Mouse (Mus musculus): ENCODE results near the gene Car10. TPM values are rescaled to one million over a fixed set of nuclear protein-coding genes. Genes with fewer than 3 reads are reported as not detected.

The Car10 gene
- polyA plus RNA-seq, 1 experiment from 2014 or later, result 12.5 TPM

- H3K9ac ChIP-seq, result no peak overlapping the region
- H3K27me3 ChIP-seq (replicated peaks), result no peaks in the 10 kb centered on the region
- H3K27ac ChIP-seq, result no peak overlapping the region
- H3K4me1 ChIP-seq, result no peaks in the 10 kb centered on the region
- ATAC-seq (ENCODE audit: low FRiP score, low read depth), result peak; percentile 50
- WGBS, result 46% methylated on average over 10 of the region's 10 CpGs
- no peak overlapping the region for H3K4me2 ChIP-seq (replicated peaks)
- H3K36me3 ChIP-seq, result no peaks in the 10 kb centered on the region
- no peak overlapping the region for H3K4me3 ChIP-seq
- no peaks in the 10 kb centered on the region for H3K9me3 ChIP-seq
Observed at GRCm38 (mm10) chr11:93471573-93472179, 373.8 kb downstream of the Car10 start.

GRCm38 (mm10) chr11:93484661-93485060 is 386.8 kb downstream of the Car10 start:
- H3K9me3 ChIP-seq, result no peaks in the 10 kb centered on the region
- no peaks in the 10 kb centered on the region for H3K27me3 ChIP-seq (replicated peaks)
- no peak overlapping the region for H3K27ac ChIP-seq
- no peak overlapping the region for H3K9ac ChIP-seq
- no peaks in the 10 kb centered on the region for H3K4me1 ChIP-seq
- no peak overlapping the region for H3K4me3 ChIP-seq
- H3K4me2 ChIP-seq (replicated peaks), result no peak overlapping the region
- no peaks in the 10 kb centered on the region for H3K36me3 ChIP-seq
- no peak for ATAC-seq (ENCODE audit: low FRiP score, low read depth)
- WGBS, result 68% methylated on average over 4 of the region's 4 CpGs

- WGBS, result 76% methylated on average over 1 of the region's 1 CpGs
- no peak for ATAC-seq (ENCODE audit: low FRiP score, low read depth)
- Histone ChIP-seq H3K9ac (no peak overlapping the region), H3K27me3 (replicated peaks) (no peaks in the 10 kb centered on the region), H3K9me3 (no peaks in the 10 kb centered on the region), H3K4me3 (no peak overlapping the region), H3K36me3 (no peaks in the 10 kb centered on the region), H3K27ac (no peak overlapping the region), H3K4me1 (no peaks in the 10 kb centered on the region), H3K4me2 (replicated peaks) (no peak overlapping the region)
Observed at GRCm38 (mm10) chr11:93487021-93487420, 389.2 kb downstream of the Car10 start.

DNA sequence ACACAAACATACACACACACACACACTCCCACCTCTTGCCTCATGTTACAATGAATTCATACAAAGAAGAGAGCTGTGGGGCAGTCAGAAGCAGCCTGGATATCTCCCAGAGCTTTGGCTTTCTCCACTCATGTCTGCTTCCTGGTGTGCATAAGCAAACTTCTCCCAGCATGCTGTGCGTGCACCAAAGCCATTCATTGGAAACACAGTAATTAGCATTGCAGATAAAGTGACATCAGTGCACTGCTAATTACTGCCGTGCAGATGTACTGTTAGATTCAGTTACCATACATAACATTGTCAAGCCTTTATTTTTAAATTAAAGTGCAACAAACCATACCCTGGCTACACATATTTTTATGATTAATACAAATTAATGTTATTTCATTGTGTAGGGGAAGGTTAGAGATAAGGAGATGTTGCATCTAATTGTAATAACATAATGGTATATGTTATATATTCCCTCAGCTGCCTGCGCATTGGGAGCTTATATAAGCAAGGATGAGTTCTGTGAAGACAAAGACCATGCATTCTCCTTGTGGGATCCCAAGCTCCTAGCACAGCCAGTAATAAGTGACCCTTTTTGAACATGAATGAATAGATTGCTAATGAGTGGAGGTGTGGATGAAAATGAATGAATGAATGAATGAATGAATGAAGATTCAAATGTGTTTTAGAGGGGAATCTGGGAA is 390.2 kb downstream of the Car10 start:
- ATAC-seq (ENCODE audit: low FRiP score, low read depth), result peak; percentile 37; the same call in 1 of the 2 replicates
- H3K36me3 ChIP-seq, result no peaks in the 10 kb centered on the region
- no peak overlapping the region for H3K9ac ChIP-seq
- H3K27ac ChIP-seq, result no peak overlapping the region
- H3K4me3 ChIP-seq, result no peak overlapping the region
- H3K27me3 ChIP-seq (replicated peaks), result no peaks in the 10 kb centered on the region
- 72% methylated on average over 3 of the region's 3 CpGs for WGBS
- H3K4me1 ChIP-seq, result no peaks in the 10 kb centered on the region
- H3K9me3 ChIP-seq, result no peaks in the 10 kb centered on the region
- no peak overlapping the region for H3K4me2 ChIP-seq (replicated peaks)

GRCm38 (mm10) chr11:93490211-93490820 is 392.5 kb downstream of the Car10 start:
- no peaks in the 10 kb centered on the region for H3K27me3 ChIP-seq (replicated peaks)
- no peaks in the 10 kb centered on the region for H3K9me3 ChIP-seq
- H3K4me3 ChIP-seq, result no peak overlapping the region
- H3K9ac ChIP-seq, result no peak overlapping the region
- WGBS, result 85% methylated on average over 11 of the region's 11 CpGs
- H3K27ac ChIP-seq, result no peak overlapping the region
- H3K4me1 ChIP-seq, result no peaks in the 10 kb centered on the region
- ATAC-seq (ENCODE audit: low FRiP score, low read depth), result no peak
- no peaks in the 10 kb centered on the region for H3K36me3 ChIP-seq
- no peak overlapping the region for H3K4me2 ChIP-seq (replicated peaks)

- Histone ChIP-seq H3K36me3 (no peaks in the 10 kb centered on the region), H3K4me2 (replicated peaks) (no peak overlapping the region), H3K9ac (no peak overlapping the region), H3K9me3 (no peaks in the 10 kb centered on the region), H3K27ac (no peak overlapping the region), H3K27me3 (replicated peaks) (no peaks in the 10 kb centered on the region), H3K4me3 (no peak overlapping the region), H3K4me1 (peaks cover 10% of the 10 kb centered on the region)
- no peak for ATAC-seq (ENCODE audit: low FRiP score, low read depth)
- WGBS, result 69% methylated on average over 6 of the region's 6 CpGs
Observed at GRCm38 (mm10) chr11:93497896-93498295, 400.1 kb downstream of the Car10 start.

- Histone ChIP-seq H3K4me2 (replicated peaks) (no peak overlapping the region), H3K4me1 (peaks cover 10% of the 10 kb centered on the region), H3K9me3 (no peaks in the 10 kb centered on the region), H3K36me3 (no peaks in the 10 kb centered on the region), H3K27me3 (replicated peaks) (no peaks in the 10 kb centered on the region), H3K27ac (no peak overlapping the region), H3K9ac (no peak overlapping the region), H3K4me3 (no peak overlapping the region)
- peak; percentile 76 for ATAC-seq (ENCODE audit: low FRiP score, low read depth)
- WGBS, result 17% methylated on average over 4 of the region's 4 CpGs
Observed at GRCm38 (mm10) chr11:93500442-93500841, 402.6 kb downstream of the Car10 start.

DNA sequence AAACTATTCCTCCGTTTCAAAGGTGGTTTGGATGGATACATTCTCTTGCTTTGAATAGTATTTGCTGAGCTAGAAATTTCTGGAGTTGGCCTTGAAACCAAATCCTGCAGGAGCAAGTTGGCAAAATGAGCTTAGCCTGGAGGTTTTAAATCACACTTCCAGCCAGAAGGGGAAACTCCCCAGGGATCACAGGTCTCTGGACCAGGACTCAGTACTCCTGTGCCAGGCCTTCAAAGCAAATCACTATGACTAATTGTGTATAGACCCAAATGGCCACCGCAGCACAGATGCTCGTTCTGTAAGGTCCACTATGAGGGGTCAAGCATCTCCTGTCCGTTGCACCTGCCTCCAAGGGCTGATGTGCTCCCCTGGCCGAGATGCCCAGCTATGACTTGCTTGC is 403.8 kb downstream of the Car10 start:
- Histone ChIP-seq H3K27ac (no peak overlapping the region), H3K9me3 (no peaks in the 10 kb centered on the region), H3K4me3 (no peak overlapping the region), H3K27me3 (replicated peaks) (no peaks in the 10 kb centered on the region), H3K9ac (no peak overlapping the region), H3K4me2 (replicated peaks) (no peak overlapping the region), H3K4me1 (peaks cover 10% of the 10 kb centered on the region), H3K36me3 (no peaks in the 10 kb centered on the region)
- 79% methylated on average over 5 of the region's 5 CpGs for WGBS
- ATAC-seq (ENCODE audit: low FRiP score, low read depth), result no peak

DNA sequence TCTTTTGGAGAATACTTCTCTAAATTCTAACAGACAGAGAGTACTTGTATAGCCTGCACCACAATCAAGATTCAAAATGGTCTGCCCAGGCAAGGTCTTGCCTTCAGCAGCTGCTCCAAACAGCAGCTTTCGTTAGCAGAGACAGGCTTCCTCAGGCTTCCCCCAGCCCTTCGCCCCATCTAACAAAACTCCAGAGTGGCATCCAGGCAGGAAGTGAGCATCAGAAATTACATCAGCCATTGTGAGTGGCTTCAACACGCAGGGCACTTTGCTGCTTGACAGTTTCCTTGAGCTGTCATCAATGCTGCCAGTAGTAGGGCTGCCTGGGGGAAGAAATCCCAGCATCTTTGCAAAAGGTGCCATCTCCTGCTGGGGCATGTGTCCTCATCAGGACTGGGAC is 405.0 kb downstream of the Car10 start:
- Histone ChIP-seq H3K36me3 (no peaks in the 10 kb centered on the region), H3K27me3 (replicated peaks) (no peaks in the 10 kb centered on the region), H3K9me3 (no peaks in the 10 kb centered on the region), H3K9ac (no peak overlapping the region), H3K4me3 (no peak overlapping the region), H3K4me1 (peaks cover 10% of the 10 kb centered on the region), H3K27ac (no peak overlapping the region), H3K4me2 (replicated peaks) (no peak overlapping the region)
- ATAC-seq (ENCODE audit: low FRiP score, low read depth), result no peak
- WGBS, result 83% methylated on average over 3 of the region's 3 CpGs

DNA sequence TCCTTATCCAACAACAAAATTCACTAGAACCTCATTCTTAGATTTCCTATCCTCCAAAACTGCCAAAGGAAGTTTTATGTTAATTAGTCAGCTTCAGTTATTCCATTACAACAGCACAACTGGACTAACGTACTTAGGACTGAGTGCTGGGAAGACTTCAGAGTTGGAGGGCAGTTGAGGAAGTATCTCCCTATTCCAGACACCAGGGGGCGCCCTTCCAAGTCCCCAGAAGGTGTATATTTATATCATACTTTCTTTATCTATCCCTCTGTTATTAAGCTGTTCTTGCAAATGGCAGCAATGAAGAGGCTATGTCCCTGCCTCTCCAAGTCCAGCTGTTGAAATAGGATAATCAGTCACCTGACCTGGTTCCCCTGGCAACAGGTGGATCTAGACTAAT is 405.6 kb downstream of the Car10 start:
- ATAC-seq (ENCODE audit: low FRiP score, low read depth), result no peak
- H3K4me2 ChIP-seq (replicated peaks), result no peak overlapping the region
- no peak overlapping the region for H3K9ac ChIP-seq
- no peak overlapping the region for H3K4me3 ChIP-seq
- no peak overlapping the region for H3K27ac ChIP-seq
- WGBS, result 39% methylated on average over 2 of the region's 2 CpGs
- no peaks in the 10 kb centered on the region for H3K9me3 ChIP-seq
- H3K27me3 ChIP-seq (replicated peaks), result no peaks in the 10 kb centered on the region
- H3K4me1 ChIP-seq, result peaks cover 10% of the 10 kb centered on the region
- H3K36me3 ChIP-seq, result no peaks in the 10 kb centered on the region

DNA sequence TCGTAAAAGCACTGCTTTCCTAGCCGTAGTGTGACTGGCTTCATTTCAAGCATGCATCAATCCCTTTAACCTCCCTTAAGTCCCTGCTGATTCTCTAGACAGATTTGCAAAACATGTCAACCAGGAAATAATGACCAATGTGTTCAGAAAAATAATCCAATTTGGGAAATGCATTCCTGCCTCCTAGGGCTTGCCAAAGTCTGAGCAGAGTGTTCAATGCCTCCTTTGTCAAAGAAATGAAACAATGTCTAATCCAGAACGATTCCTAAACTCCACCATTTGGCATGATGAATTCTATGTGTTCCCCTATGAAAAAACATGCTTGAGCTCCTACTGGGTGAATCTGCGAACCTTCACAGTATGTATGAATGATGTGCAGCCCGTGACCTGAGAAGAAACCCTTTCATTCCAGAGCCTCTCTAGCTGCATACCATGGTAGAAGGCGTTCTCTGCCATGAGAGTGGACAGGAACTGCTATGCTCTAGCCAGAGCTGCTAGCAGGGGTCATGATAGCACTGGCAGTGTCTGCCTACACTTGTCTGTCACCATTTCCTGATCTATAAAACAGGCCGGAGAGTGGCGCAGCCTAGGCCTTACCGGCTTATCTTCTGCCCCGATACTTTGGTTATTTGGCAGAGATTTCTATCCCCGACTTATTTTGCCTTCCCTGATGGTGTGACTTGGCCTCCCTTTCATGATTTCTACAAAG is 411.9 kb downstream of the Car10 start:
- Histone ChIP-seq H3K9ac (no peak overlapping the region), H3K4me3 (no peak overlapping the region), H3K4me2 (replicated peaks) (no peak overlapping the region), H3K4me1 (no peaks in the 10 kb centered on the region), H3K27ac (no peak overlapping the region), H3K36me3 (no peaks in the 10 kb centered on the region), H3K27me3 (replicated peaks) (no peaks in the 10 kb centered on the region), H3K9me3 (no peaks in the 10 kb centered on the region)
- ATAC-seq (ENCODE audit: low FRiP score, low read depth), result no peak
- WGBS, result 74% methylated on average over 11 of the region's 11 CpGs

- H3K27me3 ChIP-seq (replicated peaks), result no peaks in the 10 kb centered on the region
- H3K27ac ChIP-seq, result no peak overlapping the region
- no peak overlapping the region for H3K9ac ChIP-seq
- H3K9me3 ChIP-seq, result no peaks in the 10 kb centered on the region
- 80% methylated on average over 2 of the region's 2 CpGs for WGBS
- H3K4me1 ChIP-seq, result no peaks in the 10 kb centered on the region
- no peak for ATAC-seq (ENCODE audit: low FRiP score, low read depth)
- H3K4me2 ChIP-seq (replicated peaks), result no peak overlapping the region
- no peak overlapping the region for H3K4me3 ChIP-seq
- H3K36me3 ChIP-seq, result no peaks in the 10 kb centered on the region
Observed at GRCm38 (mm10) chr11:93512843-93513242, 415.0 kb downstream of the Car10 start.

Data from neural tube, embryonic 12.5 days (tissue).